ENCODE assay signal across 8 mouse cellular contexts in the genomic region with DNA sequence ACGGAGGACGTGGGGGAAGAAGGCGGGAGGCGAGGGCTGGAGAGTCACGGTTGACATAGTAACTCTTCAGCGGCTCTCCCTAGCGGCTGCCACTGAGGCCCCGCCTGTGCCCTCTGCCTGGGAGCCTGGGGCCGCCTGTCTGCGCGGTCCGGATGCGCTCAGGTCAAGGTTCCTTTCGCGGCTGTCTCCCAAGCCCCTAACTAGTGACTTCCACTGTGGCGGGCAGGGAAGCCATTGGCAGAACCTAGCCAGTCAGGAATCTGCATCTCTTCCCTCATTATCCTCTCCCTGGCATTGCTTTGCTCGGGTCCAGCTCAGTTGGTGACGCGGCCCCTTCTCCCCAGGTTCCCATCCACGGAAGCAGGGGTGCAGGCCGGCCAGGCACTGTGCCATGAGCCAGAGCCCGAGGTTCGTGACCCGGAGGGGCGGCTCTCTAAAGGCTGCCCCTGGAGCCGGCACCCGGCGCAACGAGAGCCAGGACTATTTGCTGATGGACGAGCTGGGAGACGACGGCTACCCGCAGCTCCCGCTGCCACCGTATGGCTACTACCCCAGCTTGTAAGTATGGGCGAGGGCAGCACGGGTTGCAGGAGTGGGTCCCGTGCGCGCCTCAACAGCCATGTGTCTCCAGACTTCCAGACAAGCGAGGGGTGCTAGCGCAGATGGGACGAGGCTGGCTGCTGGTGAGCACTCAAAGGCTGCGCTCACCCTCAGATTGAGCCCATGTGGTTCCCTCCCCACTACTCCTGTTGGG. TPM values are rescaled to one million over a fixed set of nuclear protein-coding genes. Genes with fewer than 3 reads are reported as not detected.
A peak's percentile ranks its signal among the peaks of the same experiment; 100 is the strongest.
DNase-seq lines count a peak whose midpoint lies in the region; ATAC-seq and TF ChIP-seq lines count a peak whose summit lies in the region.

Gene Trpc6, plus strand, starts transcription at position 102 of the 754 bp plus-strand sequence.

- no peak within 1 kb of the TSS for H3K4me3 ChIP-seq in bone marrow, adult 2 months (replicated peaks; ENCODE audit: control insufficient read depth, low read depth, low read length)
- peak within 1 kb of the TSS; percentile 59 for H3K4me3 ChIP-seq in limb, embryonic 10.5 days
- peak within 1 kb of the TSS; percentile 67 for H3K4me3 ChIP-seq in midbrain, embryonic 10.5 days

- no peaks in the 10 kb centered on the region for H3K9me3 ChIP-seq in limb, embryonic 10.5 days (replicated peaks)
- no peaks in the 10 kb centered on the region for H3K9me3 ChIP-seq in midbrain, embryonic 10.5 days (replicated peaks)

- no peak for TF ChIP-seq POLR2A in bone marrow, adult 2 months (IDR thresholded peaks at IDR 0.05; ENCODE audit: borderline replicate concordance, control insufficient read depth, low read depth, low read length)

- H3K36me3 ChIP-seq in limb, embryonic 10.5 days = no peaks in the 10 kb centered on the region
- no peaks in the 10 kb centered on the region for H3K36me3 ChIP-seq in midbrain, embryonic 10.5 days

- no peak for TF ChIP-seq CTCF in bone marrow, adult 2 months (IDR thresholded peaks at IDR 0.05; ENCODE audit: control insufficient read depth, insufficient read depth, low read length)

- peak; percentile 85 for DNase-seq in R1 (ENCODE audit: low read depth, low spot score)
- DNase-seq in kidney, adult 11 months = peak; percentile 6
- DNase-seq in limb, embryonic 10.5 days (ENCODE audit: low spot score) = peak; percentile 62
- peak; percentile 74 for DNase-seq in midbrain, embryonic 10.5 days (ENCODE audit: low spot score)
- peak; percentile 19 for DNase-seq in right cerebral cortex, postnatal 4 days
- no peak for DNase-seq in thymus, postnatal 36 days

- H3K27me3 ChIP-seq in limb, embryonic 10.5 days (ENCODE audit: low read depth, poor library complexity, severe bottlenecking) = peaks cover 37% of the 10 kb centered on the region
- peaks cover 37% of the 10 kb centered on the region for H3K27me3 ChIP-seq in midbrain, embryonic 10.5 days (ENCODE audit: low read depth, poor library complexity, severe bottlenecking)

- no peak within 1 kb of the TSS; the same call in 1 of the 2 replicates for H3K27ac ChIP-seq in bone marrow, adult 2 months (ENCODE audit: control insufficient read depth, insufficient read depth, low read depth, low read length, poor library complexity)
- H3K27ac ChIP-seq in limb, embryonic 10.5 days = no peak within 1 kb of the TSS
- H3K27ac ChIP-seq in midbrain, embryonic 10.5 days (replicated peaks) = peak within 1 kb of the TSS; percentile 50

- ATAC-seq in frontal cortex, adult (ENCODE audit: low TSS enrichment) = peak; percentile 87

- WGBS in bone marrow, adult 2 months = 1% methylated on average over 44 of the region's 44 CpGs
- under 1% methylated on average over 44 of the region's 44 CpGs for WGBS in limb, embryonic 10.5 days
- under 1% methylated on average over 44 of the region's 44 CpGs for WGBS in midbrain, embryonic 10.5 days

- H3K4me1 ChIP-seq in bone marrow, adult 2 months (ENCODE audit: control insufficient read depth, insufficient read depth, low read length) = no peaks in the 10 kb centered on the region
- H3K4me1 ChIP-seq in limb, embryonic 10.5 days = peaks cover 9% of the 10 kb centered on the region
- H3K4me1 ChIP-seq in midbrain, embryonic 10.5 days = peaks cover 9% of the 10 kb centered on the region

RNA-seq across cellular contexts. Expression of gene Trpc6, which starts in this region (rescaled TPM):
- 6.4 and 16.1 TPM in 2 replicates for polyA plus RNA-seq in bone marrow, adult 2 months (2011; ENCODE audit: insufficient read depth, insufficient read length, low replicate concordance, missing spikeins)
- polyA plus RNA-seq in limb, embryonic 10.5 days (2016; fragmentation: Nextera tagmentation; extraction: Ambion mirVana) = 0.68 and 0.75 TPM in 2 replicates
- 1.6 and 1.8 TPM in 2 replicates for polyA plus RNA-seq in midbrain, embryonic 10.5 days (2016; fragmentation: Nextera tagmentation; extraction: Ambion mirVana)

Comparison
In these comparisons a context has a peak if more than half of its experiments do, and no peak if none do; other contexts are left out.
1. Peak in DNase-seq and H3K4me3 ChIP-seq in limb, embryonic 10.5 days; RNA of the gene not detected or under 1 TPM.
2. DNase-seq: peak in R1 (single experiment), kidney, adult 11 months (single experiment), midbrain, embryonic 10.5 days (single experiment) and right cerebral cortex, postnatal 4 days (single experiment); none in thymus, postnatal 36 days (0 of 2).